Mouse (Mus musculus): ENCODE measurements at regions not wholly inside any gene's neighbourhood (a gene's known extent, or its start where the extent isn't known, plus 50 kb on each side); places are given as distances from the start of the nearest gene placed in this dataset.

DNA sequence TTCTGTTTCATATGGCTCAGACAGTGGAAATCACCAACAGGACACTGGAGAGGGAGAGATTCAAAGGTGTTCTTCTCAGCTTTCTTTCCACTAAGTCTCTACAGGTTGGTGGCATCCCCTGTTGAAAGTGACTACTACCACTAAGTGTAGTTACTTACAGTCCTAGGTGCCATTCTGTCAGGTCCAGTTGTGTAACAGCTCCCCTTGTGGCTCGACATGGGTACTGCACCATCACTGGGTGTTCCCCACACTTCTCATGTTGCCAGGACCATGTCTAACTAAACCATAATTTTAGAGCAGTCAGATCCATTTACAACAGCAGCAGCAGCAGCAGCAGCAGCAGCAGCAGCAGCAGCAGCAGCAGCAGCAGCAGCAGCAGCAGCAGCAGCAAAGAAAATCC is 151.1 kb downstream of the Foxa2 start:
- Histone ChIP-seq H3K9me3 (ENCODE audit: control insufficient read depth, low read length) (no peaks in the 10 kb centered on the region), H3K4me1 (ENCODE audit: control insufficient read depth, insufficient read depth, low read depth, low read length) (no peaks in the 10 kb centered on the region), H3K4me3 (ENCODE audit: low read length) (no peak overlapping the region), H3K9ac (ENCODE audit: low read depth, low read length) (no peak overlapping the region), H3K27ac (ENCODE audit: low read depth, low read length) (no peak overlapping the region), H3K27me3 (replicated peaks; ENCODE audit: control insufficient read depth, insufficient read depth, low read length) (peaks cover 2% of the 10 kb centered on the region; the same call in 1 of the 2 replicates), H3K4me2 (ENCODE audit: low read length) (no peak overlapping the region), H3K36me3 (ENCODE audit: control insufficient read depth, insufficient read depth, low read length) (no peaks in the 10 kb centered on the region)
- 0% methylated on average over 1 of the region's 1 CpGs for WGBS
- ATAC-seq = no peak

GRCm38 (mm10) chr2:147894213-147894612 is 152.6 kb downstream of the Foxa2 start:
- 16% methylated on average over 1 of the region's 1 CpGs for WGBS
- Histone ChIP-seq H3K27me3 (replicated peaks; ENCODE audit: control insufficient read depth, insufficient read depth, low read length) (peaks cover 2% of the 10 kb centered on the region; the same call in 1 of the 2 replicates), H3K36me3 (ENCODE audit: control insufficient read depth, insufficient read depth, low read length) (no peaks in the 10 kb centered on the region), H3K4me2 (ENCODE audit: low read length) (no peak overlapping the region), H3K4me1 (ENCODE audit: control insufficient read depth, insufficient read depth, low read depth, low read length) (no peaks in the 10 kb centered on the region), H3K27ac (ENCODE audit: low read depth, low read length) (no peak overlapping the region), H3K9ac (ENCODE audit: low read depth, low read length) (no peak overlapping the region), H3K4me3 (ENCODE audit: low read length) (no peak overlapping the region), H3K9me3 (ENCODE audit: control insufficient read depth, low read length) (no peaks in the 10 kb centered on the region)
- no peak for ATAC-seq

GRCm38 (mm10) chr2:147886191-147886590 is 160.6 kb downstream of the Foxa2 start:
- Histone ChIP-seq H3K27ac (ENCODE audit: low read depth, low read length) (no peak overlapping the region), H3K27me3 (replicated peaks; ENCODE audit: control insufficient read depth, insufficient read depth, low read length) (peaks cover 2% of the 10 kb centered on the region; the same call in 1 of the 2 replicates), H3K9me3 (ENCODE audit: control insufficient read depth, low read length) (no peaks in the 10 kb centered on the region), H3K4me3 (ENCODE audit: low read length) (no peak overlapping the region), H3K4me1 (ENCODE audit: control insufficient read depth, insufficient read depth, low read depth, low read length) (no peaks in the 10 kb centered on the region), H3K36me3 (ENCODE audit: control insufficient read depth, insufficient read depth, low read length) (no peaks in the 10 kb centered on the region), H3K4me2 (ENCODE audit: low read length) (no peak overlapping the region), H3K9ac (ENCODE audit: low read depth, low read length) (no peak overlapping the region)
- 39% methylated on average over 6 of the region's 6 CpGs for WGBS
- ATAC-seq = no peak

DNA sequence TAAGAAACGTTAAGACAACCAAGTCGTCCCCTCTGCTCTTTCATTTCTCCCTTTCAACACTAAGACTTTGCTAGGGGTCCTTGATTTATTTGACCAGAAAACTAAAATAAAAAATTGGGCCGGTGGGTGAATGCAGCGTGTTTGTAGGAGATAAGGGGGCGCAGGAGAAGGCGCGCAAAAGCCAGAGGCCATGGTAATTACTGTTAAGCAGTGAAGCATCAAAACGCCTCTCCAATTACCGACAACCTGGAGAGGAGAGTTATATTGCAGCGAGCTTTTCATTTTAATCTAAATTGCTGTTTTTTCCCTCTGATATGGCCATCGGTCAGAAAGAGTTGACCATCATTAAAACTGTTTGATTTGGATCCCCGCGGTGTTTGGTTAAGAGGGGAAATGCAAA is 168.9 kb downstream of the Foxa2 start:
- Histone ChIP-seq H3K9ac (ENCODE audit: low read depth, low read length) (no peak overlapping the region; the same call in 1 of the 2 replicates), H3K9me3 (ENCODE audit: control insufficient read depth, low read length) (no peaks in the 10 kb centered on the region), H3K36me3 (ENCODE audit: control insufficient read depth, insufficient read depth, low read length) (no peaks in the 10 kb centered on the region), H3K27me3 (replicated peaks; ENCODE audit: control insufficient read depth, insufficient read depth, low read length) (peaks cover 6% of the 10 kb centered on the region), H3K4me1 (ENCODE audit: control insufficient read depth, insufficient read depth, low read depth, low read length) (peaks cover 7% of the 10 kb centered on the region), H3K4me3 (ENCODE audit: low read length) (no peak overlapping the region), H3K27ac (ENCODE audit: low read depth, low read length) (no peak overlapping the region), H3K4me2 (ENCODE audit: low read length) (peak overlapping the region; percentile 54; the same call in 1 of the 2 replicates)
- 14% methylated on average over 13 of the region's 13 CpGs for WGBS
- no peak for ATAC-seq

GRCm38 (mm10) chr2:147877543-147877904 is 169.2 kb downstream of the Foxa2 start:
- Histone ChIP-seq H3K9ac (ENCODE audit: low read depth, low read length) (peak overlapping the region; percentile 55), H3K27me3 (replicated peaks; ENCODE audit: control insufficient read depth, insufficient read depth, low read length) (peaks cover 6% of the 10 kb centered on the region), H3K4me3 (ENCODE audit: low read length) (peak overlapping the region; percentile 30), H3K27ac (ENCODE audit: low read depth, low read length) (no peak overlapping the region), H3K36me3 (ENCODE audit: control insufficient read depth, insufficient read depth, low read length) (no peaks in the 10 kb centered on the region), H3K9me3 (ENCODE audit: control insufficient read depth, low read length) (no peaks in the 10 kb centered on the region), H3K4me1 (ENCODE audit: control insufficient read depth, insufficient read depth, low read depth, low read length) (peaks cover 7% of the 10 kb centered on the region), H3K4me2 (ENCODE audit: low read length) (peak overlapping the region; percentile 54)
- 7% methylated on average over 4 of the region's 4 CpGs for WGBS
- no peak for ATAC-seq

DNA sequence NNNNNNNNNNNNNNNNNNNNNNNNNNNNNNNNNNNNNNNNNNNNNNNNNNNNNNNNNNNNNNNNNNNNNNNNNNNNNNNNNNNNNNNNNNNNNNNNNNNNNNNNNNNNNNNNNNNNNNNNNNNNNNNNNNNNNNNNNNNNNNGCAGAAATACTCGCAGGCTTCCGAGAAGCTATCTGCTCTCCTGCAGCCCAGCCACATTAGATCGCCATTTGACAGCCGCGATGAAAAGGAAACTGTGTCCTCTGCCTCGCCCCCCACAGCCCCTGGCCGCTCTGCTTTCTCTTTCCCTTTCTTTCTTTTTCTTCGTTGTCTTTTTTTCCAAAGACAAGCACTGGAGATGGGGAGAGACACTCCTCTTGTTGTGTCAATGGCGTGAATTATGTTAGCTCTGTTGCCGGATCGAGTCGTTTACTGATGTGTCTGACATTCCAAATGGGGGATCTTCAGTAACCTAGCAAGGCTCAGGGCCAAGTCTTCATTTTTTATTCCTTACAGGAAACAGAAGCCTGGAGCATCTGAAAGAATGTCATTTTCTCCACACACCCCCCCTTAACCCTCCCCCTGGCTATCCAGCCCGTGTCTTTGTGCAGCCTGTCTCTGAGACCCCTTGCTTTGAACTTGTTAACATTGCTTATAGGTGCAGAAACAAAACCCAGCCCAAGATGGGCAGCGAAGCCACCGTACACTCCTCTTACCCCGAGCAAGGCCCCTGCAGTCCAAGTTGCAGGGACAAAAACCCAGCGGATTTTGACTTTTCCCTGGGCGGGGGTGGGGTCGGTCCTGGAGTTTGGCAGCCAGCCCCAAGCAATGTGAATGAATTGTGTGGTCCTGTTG is 169.8 kb downstream of the Foxa2 start:
- under 1% methylated on average over 19 of the region's 19 CpGs for WGBS
- peak overlapping the region; percentile 30 for H3K4me3 ChIP-seq (ENCODE audit: low read length)
- peak overlapping the region; percentile 54 for H3K4me2 ChIP-seq (ENCODE audit: low read length)
- peak overlapping the region; percentile 55 for H3K9ac ChIP-seq (ENCODE audit: low read depth, low read length)
- peaks cover 6% of the 10 kb centered on the region for H3K27me3 ChIP-seq (replicated peaks; ENCODE audit: control insufficient read depth, insufficient read depth, low read length)
- peak; percentile 82 for ATAC-seq
- H3K4me1 ChIP-seq (ENCODE audit: control insufficient read depth, insufficient read depth, low read depth, low read length) = peaks cover 7% of the 10 kb centered on the region
- H3K9me3 ChIP-seq (ENCODE audit: control insufficient read depth, low read length) = no peaks in the 10 kb centered on the region
- H3K27ac ChIP-seq (ENCODE audit: low read depth, low read length) = no peak overlapping the region
- no peaks in the 10 kb centered on the region for H3K36me3 ChIP-seq (ENCODE audit: control insufficient read depth, insufficient read depth, low read length)

DNA sequence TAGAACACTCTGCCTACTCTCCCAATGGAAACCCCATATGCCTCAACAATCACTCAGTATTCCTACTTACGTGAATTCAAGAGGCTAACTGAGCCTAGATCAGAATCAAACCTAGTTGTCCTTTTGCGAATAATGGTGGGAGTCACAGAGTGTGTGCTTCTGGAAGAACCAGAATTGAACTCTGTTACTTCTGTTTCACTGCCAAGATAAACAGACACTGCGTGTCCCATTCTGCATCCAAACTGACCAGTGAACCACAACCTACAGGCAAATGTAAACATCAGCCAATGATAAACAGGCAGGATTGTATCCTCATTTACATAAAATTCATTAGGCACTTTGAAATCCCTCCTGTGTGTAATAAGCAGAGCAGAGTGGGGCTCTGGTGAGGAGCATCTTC is 173.8 kb downstream of the Foxa2 start:
- Histone ChIP-seq H3K9ac (ENCODE audit: low read depth, low read length) (no peak overlapping the region), H3K36me3 (ENCODE audit: control insufficient read depth, insufficient read depth, low read length) (no peaks in the 10 kb centered on the region), H3K27ac (ENCODE audit: low read depth, low read length) (no peak overlapping the region), H3K4me1 (ENCODE audit: control insufficient read depth, insufficient read depth, low read depth, low read length) (peaks cover 6% of the 10 kb centered on the region), H3K9me3 (ENCODE audit: control insufficient read depth, low read length) (no peaks in the 10 kb centered on the region), H3K4me3 (ENCODE audit: low read length) (no peak overlapping the region), H3K27me3 (replicated peaks; ENCODE audit: control insufficient read depth, insufficient read depth, low read length) (no peaks in the 10 kb centered on the region; the same call in 1 of the 2 replicates), H3K4me2 (ENCODE audit: low read length) (no peak overlapping the region)
- 88% methylated on average over 3 of the region's 3 CpGs for WGBS
- ATAC-seq = no peak

DNA sequence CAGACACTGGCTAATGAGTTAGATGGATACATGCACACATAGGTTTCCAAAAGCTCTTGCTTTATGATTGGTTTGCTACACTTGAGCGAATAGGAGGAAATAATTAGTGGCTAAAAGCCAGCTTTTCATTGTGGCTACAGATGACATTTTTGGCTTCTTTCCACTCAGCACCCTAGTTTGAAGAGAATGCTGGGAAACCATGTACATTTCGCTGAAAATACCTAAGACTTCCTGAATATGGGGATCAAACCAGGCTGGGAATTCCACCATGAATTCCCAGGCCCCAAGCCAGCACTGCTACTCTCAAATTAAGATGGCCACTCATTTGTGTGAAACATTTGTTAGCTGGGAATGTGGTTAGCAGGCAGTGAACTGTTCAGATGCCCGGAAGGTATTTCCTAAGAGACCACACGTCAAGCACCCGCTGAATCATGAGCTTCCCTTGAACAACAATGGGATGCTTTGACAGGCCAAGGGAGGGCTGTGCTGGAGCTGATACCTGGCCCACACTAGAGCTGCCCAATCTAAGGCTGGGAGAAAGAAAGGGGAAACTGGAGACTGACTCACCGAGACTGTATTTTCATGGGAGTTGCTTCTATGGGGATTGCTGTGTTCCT is 195.5 kb downstream of the Foxa2 start:
- no peaks in the 10 kb centered on the region for H3K36me3 ChIP-seq (ENCODE audit: control insufficient read depth, insufficient read depth, low read length)
- no peak overlapping the region for H3K9ac ChIP-seq (ENCODE audit: low read depth, low read length)
- H3K4me2 ChIP-seq (ENCODE audit: low read length) = no peak overlapping the region
- no peaks in the 10 kb centered on the region for H3K9me3 ChIP-seq (ENCODE audit: control insufficient read depth, low read length)
- 73% methylated on average over 6 of the region's 6 CpGs for WGBS
- no peak overlapping the region for H3K27ac ChIP-seq (ENCODE audit: low read depth, low read length)
- no peak for ATAC-seq
- H3K4me1 ChIP-seq (ENCODE audit: control insufficient read depth, insufficient read depth, low read depth, low read length) = no peaks in the 10 kb centered on the region
- no peak overlapping the region for H3K4me3 ChIP-seq (ENCODE audit: low read length)
- H3K27me3 ChIP-seq (replicated peaks; ENCODE audit: control insufficient read depth, insufficient read depth, low read length) = no peaks in the 10 kb centered on the region

DNA sequence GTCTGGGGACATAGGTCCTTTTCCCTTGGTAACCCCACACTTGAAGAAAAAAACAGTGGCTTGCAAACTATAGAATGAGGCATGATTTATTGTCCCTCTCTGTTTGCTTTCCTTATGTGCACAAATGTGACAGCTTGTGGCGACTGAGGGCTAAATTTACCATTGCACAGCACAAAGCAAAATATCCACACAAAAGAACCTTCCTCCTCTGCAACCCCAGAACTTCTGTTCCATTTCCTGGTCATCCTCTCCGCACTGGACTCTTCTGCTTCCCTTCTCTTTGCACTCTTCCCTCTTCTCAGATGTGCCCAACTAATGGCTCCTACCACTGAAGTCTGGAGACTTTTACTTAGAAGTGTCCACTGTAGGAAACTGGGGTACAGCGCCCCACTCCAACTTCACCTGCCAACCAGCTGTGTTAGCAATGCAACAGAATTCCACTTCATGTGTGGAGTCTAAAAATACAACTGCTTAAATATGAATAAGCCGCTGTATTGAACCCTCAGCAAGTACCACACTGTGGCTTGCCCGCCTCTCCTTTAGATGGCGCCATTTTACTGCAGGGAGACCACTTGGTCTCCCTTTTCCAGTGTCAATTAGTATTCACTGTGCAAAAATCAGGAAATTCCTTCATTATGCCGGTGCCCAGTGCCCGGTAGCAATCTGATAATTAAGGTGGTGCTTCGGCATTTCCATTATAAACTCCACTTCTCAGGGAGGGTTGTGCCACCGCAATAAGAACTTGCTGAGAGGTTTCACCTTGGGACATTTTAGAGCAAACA is 199.6 kb downstream of the Foxa2 start:
- no peak overlapping the region for H3K27ac ChIP-seq (ENCODE audit: low read depth, low read length)
- H3K27me3 ChIP-seq (replicated peaks; ENCODE audit: control insufficient read depth, insufficient read depth, low read length) = no peaks in the 10 kb centered on the region
- no peak overlapping the region for H3K4me3 ChIP-seq (ENCODE audit: low read length)
- no peaks in the 10 kb centered on the region for H3K36me3 ChIP-seq (ENCODE audit: control insufficient read depth, insufficient read depth, low read length)
- H3K4me2 ChIP-seq (ENCODE audit: low read length) = no peak overlapping the region
- 27% methylated on average over 10 of the region's 10 CpGs for WGBS
- no peak overlapping the region for H3K9ac ChIP-seq (ENCODE audit: low read depth, low read length)
- H3K9me3 ChIP-seq (ENCODE audit: control insufficient read depth, low read length) = no peaks in the 10 kb centered on the region
- H3K4me1 ChIP-seq (ENCODE audit: control insufficient read depth, insufficient read depth, low read depth, low read length) = no peaks in the 10 kb centered on the region
- peak; percentile 82 for ATAC-seq
